Mouse (Mus musculus): ENCODE measurements around the gene Mettl9. TPM values are rescaled to one million over a fixed set of nuclear protein-coding genes. Genes with fewer than 3 reads are reported as not detected.

The Mettl9 gene
- total RNA-seq, 1 experiment: 26.7 TPM

GRCm38 (mm10) chr7:121045671-121046453, 11.6 kb downstream of the Mettl9 start:
- TF ChIP-seq ZNF384 (IDR thresholded peaks at IDR 0.05; ENCODE audit: low read depth, low read length): no peak
- no peak for TF ChIP-seq MAFK (IDR thresholded peaks at IDR 0.05; ENCODE audit: insufficient read depth, low read depth, low read length)
- TF ChIP-seq ZC3H11A (IDR thresholded peaks at IDR 0.05; ENCODE audit: borderline replicate concordance, low read depth, low read length): no peak
- no peak for TF ChIP-seq HCFC1 (IDR thresholded peaks at IDR 0.05; ENCODE audit: borderline replicate concordance, insufficient read depth, low read length)
- no peak for TF ChIP-seq CHD2 (IDR thresholded peaks at IDR 0.05; ENCODE audit: low read depth, low read length)
- DNase-seq (ENCODE audit: low read depth, low spot score): no peak
- in situ Hi-C loops (cut with MboI; ENCODE audit: low sequenced_read_pairs in 2 of 2, unreplicated experiment in 2 of 2): no loop called here

GRCm38 (mm10) chr7:121047624-121048023, 13.4 kb downstream of the Mettl9 start:
- DNase-seq (ENCODE audit: low read depth, low spot score): no peak
- H3K4me1 ChIP-seq (ENCODE audit: control insufficient read depth in 2 of 2, insufficient read depth in 2 of 2, low read length in 2 of 2, poor library complexity in 1 of 2): no peaks in the 10 kb centered on the region
- H3K36me3 ChIP-seq (ENCODE audit: control insufficient read depth, insufficient read depth, low read length, poor library complexity, severe bottlenecking): no peaks in the 10 kb centered on the region; the same call in 1 of the 2 replicates
- no peak overlapping the region for H3K9ac ChIP-seq (ENCODE audit: insufficient read depth, low read depth, low read length, poor library complexity, severe bottlenecking)
- TF ChIP-seq ZC3H11A (IDR thresholded peaks at IDR 0.05; ENCODE audit: borderline replicate concordance, low read depth, low read length) (no peak), ZNF384 (IDR thresholded peaks at IDR 0.05; ENCODE audit: low read depth, low read length) (no peak), MAFK (IDR thresholded peaks at IDR 0.05; ENCODE audit: insufficient read depth, low read depth, low read length) (no peak), HCFC1 (IDR thresholded peaks at IDR 0.05; ENCODE audit: borderline replicate concordance, insufficient read depth, low read length) (no peak), CHD2 (IDR thresholded peaks at IDR 0.05; ENCODE audit: low read depth, low read length) (no peak)
- H3K9me3 ChIP-seq (ENCODE audit: control insufficient read depth, insufficient read depth, low read depth, low read length): no peaks in the 10 kb centered on the region
- no peak overlapping the region for H3K27ac ChIP-seq (ENCODE audit: insufficient read depth, low read depth, low read length, poor library complexity, severe bottlenecking)
- in situ Hi-C loops (cut with MboI; ENCODE audit: low sequenced_read_pairs in 2 of 2, unreplicated experiment in 2 of 2): no loop called here
- H3K4me3 ChIP-seq (ENCODE audit: insufficient read depth in 1 of 2, low read depth in 1 of 2, low read length in 2 of 2, poor library complexity in 1 of 2, severe bottlenecking in 1 of 2): no peak overlapping the region

More at GRCm38 (mm10) chr7:121045671-121046453, 11.6 kb downstream of the Mettl9 start:
- Histone ChIP-seq H3K4me1 (ENCODE audit: control insufficient read depth in 2 of 2, insufficient read depth in 2 of 2, low read length in 2 of 2, poor library complexity in 1 of 2) (no peaks in the 10 kb centered on the region), H3K27ac (ENCODE audit: insufficient read depth, low read depth, low read length, poor library complexity, severe bottlenecking) (no peak overlapping the region), H3K36me3 (ENCODE audit: control insufficient read depth, insufficient read depth, low read length, poor library complexity, severe bottlenecking) (no peaks in the 10 kb centered on the region; the same call in 1 of the 2 replicates), H3K9me3 (ENCODE audit: control insufficient read depth, insufficient read depth, low read depth, low read length) (no peaks in the 10 kb centered on the region), H3K4me3 (ENCODE audit: insufficient read depth in 1 of 2, low read depth in 1 of 2, low read length in 2 of 2, poor library complexity in 1 of 2, severe bottlenecking in 1 of 2) (no peak overlapping the region), H3K9ac (ENCODE audit: insufficient read depth, low read depth, low read length, poor library complexity, severe bottlenecking) (no peak overlapping the region)

DNA sequence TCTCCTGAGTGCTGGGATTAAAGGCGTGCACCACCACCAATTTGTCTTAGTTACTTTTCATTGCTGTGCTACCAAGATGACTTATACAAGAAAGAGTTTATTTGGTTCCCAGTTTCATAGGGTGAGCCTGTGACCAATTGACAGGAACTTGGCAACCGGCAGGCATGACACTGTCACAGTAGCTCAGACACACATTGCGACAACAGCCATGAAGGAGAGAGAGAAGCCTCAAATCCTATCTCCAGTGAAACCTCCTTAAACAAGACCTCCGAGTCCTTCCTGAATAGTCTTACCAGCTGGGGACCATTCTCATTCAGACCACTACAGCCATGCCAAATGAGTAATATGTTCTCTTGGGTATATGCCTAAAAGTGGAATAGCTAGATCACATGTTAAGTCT, 18.8 kb downstream of the Mettl9 start:
- Histone ChIP-seq H3K4me3 (ENCODE audit: insufficient read depth in 1 of 2, low read depth in 1 of 2, low read length in 2 of 2, poor library complexity in 1 of 2, severe bottlenecking in 1 of 2) (no peak overlapping the region), H3K9me3 (ENCODE audit: control insufficient read depth, insufficient read depth, low read depth, low read length) (no peaks in the 10 kb centered on the region), H3K27ac (ENCODE audit: insufficient read depth, low read depth, low read length, poor library complexity, severe bottlenecking) (no peak overlapping the region), H3K9ac (ENCODE audit: insufficient read depth, low read depth, low read length, poor library complexity, severe bottlenecking) (no peak overlapping the region), H3K4me1 (ENCODE audit: control insufficient read depth in 2 of 2, insufficient read depth in 2 of 2, low read length in 2 of 2, poor library complexity in 1 of 2) (no peaks in the 10 kb centered on the region), H3K36me3 (ENCODE audit: control insufficient read depth, insufficient read depth, low read length, poor library complexity, severe bottlenecking) (peaks cover 6% of the 10 kb centered on the region)
- no peak for DNase-seq (ENCODE audit: low read depth, low spot score)
- no peak for TF ChIP-seq CHD2 (IDR thresholded peaks at IDR 0.05; ENCODE audit: low read depth, low read length)
- no peak for TF ChIP-seq ZNF384 (IDR thresholded peaks at IDR 0.05; ENCODE audit: low read depth, low read length)
- no peak for TF ChIP-seq MAFK (IDR thresholded peaks at IDR 0.05; ENCODE audit: insufficient read depth, low read depth, low read length)
- no peak for TF ChIP-seq ZC3H11A (IDR thresholded peaks at IDR 0.05; ENCODE audit: borderline replicate concordance, low read depth, low read length)
- TF ChIP-seq HCFC1 (IDR thresholded peaks at IDR 0.05; ENCODE audit: borderline replicate concordance, insufficient read depth, low read length): no peak
- in situ Hi-C loops (cut with MboI; ENCODE audit: low sequenced_read_pairs in 2 of 2, unreplicated experiment in 2 of 2): no loop called here

GRCm38 (mm10) chr7:121059477-121060218, 25.4 kb downstream of the Mettl9 start:
- H3K4me3 ChIP-seq (ENCODE audit: insufficient read depth in 1 of 2, low read depth in 1 of 2, low read length in 2 of 2, poor library complexity in 1 of 2, severe bottlenecking in 1 of 2): no peak overlapping the region

More at GRCm38 (mm10) chr7:121059477-121060218, 25.4 kb downstream of the Mettl9 start:
- Histone ChIP-seq H3K9me3 (ENCODE audit: control insufficient read depth, insufficient read depth, low read depth, low read length) (no peaks in the 10 kb centered on the region), H3K9ac (ENCODE audit: insufficient read depth, low read depth, low read length, poor library complexity, severe bottlenecking) (no peak overlapping the region), H3K36me3 (ENCODE audit: control insufficient read depth, insufficient read depth, low read length, poor library complexity, severe bottlenecking) (peaks cover 7% of the 10 kb centered on the region), H3K27ac (ENCODE audit: insufficient read depth, low read depth, low read length, poor library complexity, severe bottlenecking) (no peak overlapping the region), H3K4me1 (ENCODE audit: control insufficient read depth in 2 of 2, insufficient read depth in 2 of 2, low read length in 2 of 2, poor library complexity in 1 of 2) (no peaks in the 10 kb centered on the region)
- in situ Hi-C loops (cut with MboI; ENCODE audit: low sequenced_read_pairs in 2 of 2, unreplicated experiment in 2 of 2): no loop called here
- no peak for TF ChIP-seq ZNF384 (IDR thresholded peaks at IDR 0.05; ENCODE audit: low read depth, low read length)
- TF ChIP-seq HCFC1 (IDR thresholded peaks at IDR 0.05; ENCODE audit: borderline replicate concordance, insufficient read depth, low read length): no peak
- TF ChIP-seq CHD2 (IDR thresholded peaks at IDR 0.05; ENCODE audit: low read depth, low read length): no peak
- TF ChIP-seq MAFK (IDR thresholded peaks at IDR 0.05; ENCODE audit: insufficient read depth, low read depth, low read length): no peak
- no peak for TF ChIP-seq ZC3H11A (IDR thresholded peaks at IDR 0.05; ENCODE audit: borderline replicate concordance, low read depth, low read length)
- no peak for DNase-seq (ENCODE audit: low read depth, low spot score)

Data from ES-E14 (cell line).